Mouse (Mus musculus) MEL (cell line): ENCODE measurements around the gene Shank3. TPM values are rescaled to one million over a fixed set of nuclear protein-coding genes. Genes with fewer than 3 reads are reported as not detected.

Experiments
- DNase-seq: peaks from one replicate; pipeline ENCODE4 v3.0.0; 2011; ENCODE audit warnings: low read depth, low spot score
- H3K27ac ChIP-seq: 2 replicates; pipeline ENCODE4 v1.5.1; 2012; ENCODE audit warnings: low read depth, mild to moderate bottlenecking, control low read depth, low read length, moderate library complexity; ENCODE audit not compliant: control insufficient read depth
- H3K27me3 ChIP-seq, 2 experiments: fragments of 150-350 bp in 1 of 2; sonication (generic) in 1 of 2; 2 replicates each; pipeline ENCODE4 v1.6.1; 2012; ENCODE audit warnings: low read length in 2 of 2, mild to moderate bottlenecking in 2 of 2, improper control_type of control experiment in 1 of 2, moderate library complexity in 1 of 2; ENCODE audit not compliant: insufficient read depth in 2 of 2, control insufficient read depth in 1 of 2
- H3K36me3 ChIP-seq, 2 experiments: 2 replicates each; pipeline ENCODE4 v1.6.1; 2012 to 2014; ENCODE audit warnings: low read length in 2 of 2, improper control_type of control experiment in 1 of 2, inconsistent platforms in 1 of 2, mild to moderate bottlenecking in 1 of 2; ENCODE audit not compliant: insufficient read depth in 2 of 2, control insufficient read depth in 1 of 2
- H3K4me1 ChIP-seq, 2 experiments: fragments of 150-350 bp in 1 of 2; sonication (generic) in 1 of 2; 2 replicates each; pipeline ENCODE4 v1.6.1; 2012; ENCODE audit warnings: low read length in 2 of 2, improper control_type of control experiment in 1 of 2, mild to moderate bottlenecking in 1 of 2; ENCODE audit not compliant: insufficient read depth in 2 of 2, control insufficient read depth in 1 of 2
- H3K4me3 ChIP-seq, 2 experiments: fragments of 150-350 bp in 1 of 2; sonication (generic) in 1 of 2; 2 replicates each; pipeline ENCODE4 v1.5.1; 2012; ENCODE audit warnings: low read depth in 2 of 2, low read length in 2 of 2, mild to moderate bottlenecking in 2 of 2, moderate library complexity in 2 of 2, control low read depth in 1 of 2, improper control_type of control experiment in 1 of 2; ENCODE audit not compliant: control insufficient read depth in 1 of 2, insufficient read depth in 1 of 2
- H3K79me2 ChIP-seq: 2 replicates; pipeline ENCODE4 v1.6.1; 2012; ENCODE audit warnings: mild to moderate bottlenecking, low read length, moderate library complexity; ENCODE audit not compliant: control insufficient read depth, poor library complexity, insufficient read depth
- H3K9ac ChIP-seq: 2 replicates; pipeline ENCODE4 v1.6.1; 2012; ENCODE audit warnings: low read depth, mild to moderate bottlenecking, control low read depth, low read length, moderate library complexity; ENCODE audit not compliant: control insufficient read depth, poor library complexity, severe bottlenecking
- H3K9me3 ChIP-seq: fragments of 150-350 bp; sonication (generic); replicated peaks from 2 replicates; pipeline ENCODE4 v1.6.1; 2012; ENCODE audit warnings: mild to moderate bottlenecking, low read length, improper control_type of control experiment, moderate library complexity; ENCODE audit not compliant: insufficient read depth
- BHLHE40 ChIP-seq: IDR thresholded peaks from 2 replicates; pipeline ENCODE4 v1.6.1; 2012; ENCODE audit warnings: low read depth, mild to moderate bottlenecking, inconsistent platforms, low read length, improper control_type of control experiment, borderline replicate concordance
- CHD1 ChIP-seq: IDR thresholded peaks from 2 replicates; pipeline ENCODE4 v1.6.1; 2012; ENCODE audit warnings: low read depth, mild to moderate bottlenecking, inconsistent platforms, low read length, improper control_type of control experiment
- CHD2 ChIP-seq: IDR thresholded peaks from 2 replicates; pipeline ENCODE4 v1.6.1; 2011; ENCODE audit warnings: low read length, improper control_type of control experiment
- E2F4 ChIP-seq: IDR thresholded peaks from 2 replicates; pipeline ENCODE4 v1.6.1; 2011; ENCODE audit warnings: low read depth, low read length, improper control_type of control experiment, borderline replicate concordance
- EP300 ChIP-seq, 2 experiments: IDR thresholded peaks; 2 replicates each; pipeline ENCODE4 v1.6.1; 2011; ENCODE audit warnings: improper control_type of control experiment in 2 of 2, low read length in 2 of 2, low read depth in 1 of 2, mild to moderate bottlenecking in 1 of 2
- ETS1 ChIP-seq: IDR thresholded peaks from 2 replicates; pipeline ENCODE4 v1.6.1; 2012; ENCODE audit warnings: low read depth, mild to moderate bottlenecking, inconsistent platforms, low read length, improper control_type of control experiment, moderate library complexity
- GABPA ChIP-seq: IDR thresholded peaks from 2 replicates; pipeline ENCODE4 v1.6.1; 2012; ENCODE audit warnings: low read depth, mild to moderate bottlenecking, inconsistent platforms, low read length, improper control_type of control experiment, moderate library complexity
- GATA1 ChIP-seq: IDR thresholded peaks from 2 replicates; pipeline ENCODE4 v1.6.1; 2011; ENCODE audit warnings: low read depth, low read length, improper control_type of control experiment
- HCFC1 ChIP-seq: IDR thresholded peaks from 2 replicates; pipeline ENCODE4 v1.6.1; 2012; ENCODE audit warnings: low read depth, mild to moderate bottlenecking, inconsistent platforms, low read length, improper control_type of control experiment, moderate library complexity
- JUND ChIP-seq: IDR thresholded peaks from 2 replicates; pipeline ENCODE4 v1.6.1; 2011; ENCODE audit warnings: low read depth, mild to moderate bottlenecking, improper control_type of control experiment, low read length
- KAT2A ChIP-seq: conservative IDR thresholded peaks from 2 replicates; pipeline ENCODE4 v1.6.1; 2012; ENCODE audit warnings: low read depth, low read length, improper control_type of control experiment, inconsistent platforms
- MAZ ChIP-seq: IDR thresholded peaks from 2 replicates; pipeline ENCODE4 v1.6.1; 2012; ENCODE audit warnings: low read depth, mild to moderate bottlenecking, inconsistent platforms, low read length, improper control_type of control experiment
- MEF2A ChIP-seq: IDR thresholded peaks from 2 replicates; pipeline ENCODE4 v1.6.1; 2014; ENCODE audit warnings: low read depth, mild to moderate bottlenecking, inconsistent platforms, low read length, improper control_type of control experiment; ENCODE audit not compliant: poor library complexity, insufficient replicate concordance, severe bottlenecking; ENCODE audit errors: extremely low read depth
- MXI1 ChIP-seq: IDR thresholded peaks from 2 replicates; pipeline ENCODE4 v1.6.1; 2011; ENCODE audit warnings: mild to moderate bottlenecking, low read depth, low read length, improper control_type of control experiment
- MYC ChIP-seq: IDR thresholded peaks from 2 replicates; pipeline ENCODE4 v1.6.1; 2011; ENCODE audit warnings: low read depth, mild to moderate bottlenecking, low read length, improper control_type of control experiment, moderate library complexity
- NELFE ChIP-seq: IDR thresholded peaks from 2 replicates; pipeline ENCODE4 v1.6.1; 2011; ENCODE audit warnings: low read depth, low read length, improper control_type of control experiment
- POLR2AphosphoS2 ChIP-seq: IDR thresholded peaks from 2 replicates; pipeline ENCODE4 v1.6.1; 2011; ENCODE audit warnings: low read length, improper control_type of control experiment
- POLR2AphosphoS5 ChIP-seq: IDR thresholded peaks from 2 replicates; pipeline ENCODE4 v1.6.1; 2012; ENCODE audit warnings: low read depth, borderline replicate concordance, mild to moderate bottlenecking, inconsistent platforms, low read length, moderate library complexity, mixed read lengths
- RAD21 ChIP-seq: IDR thresholded peaks from 2 replicates; pipeline ENCODE4 v1.6.1; 2011; ENCODE audit warnings: mild to moderate bottlenecking, low read depth, low read length, improper control_type of control experiment
- TAL1 ChIP-seq: IDR thresholded peaks from 2 replicates; pipeline ENCODE4 v1.6.1; 2012; ENCODE audit warnings: mild to moderate bottlenecking, inconsistent platforms, low read length, moderate library complexity, mixed read lengths
- TCF12 ChIP-seq: IDR thresholded peaks from 2 replicates; pipeline ENCODE4 v1.6.1; 2014; ENCODE audit warnings: low read depth, mild to moderate bottlenecking, inconsistent platforms, low read length, improper control_type of control experiment, moderate library complexity
- UBTF ChIP-seq: IDR thresholded peaks from 2 replicates; pipeline ENCODE4 v1.6.1; 2012; ENCODE audit warnings: low read depth, mild to moderate bottlenecking, inconsistent platforms, low read length, improper control_type of control experiment, moderate library complexity, borderline replicate concordance; ENCODE audit not compliant: insufficient read depth
- ZC3H11A ChIP-seq: IDR thresholded peaks from 2 replicates; pipeline ENCODE4 v1.6.1; 2012; ENCODE audit warnings: low read depth, mild to moderate bottlenecking, inconsistent platforms, low read length, improper control_type of control experiment
- polyA plus RNA-seq, 2 experiments: library from polyadenylated mRNA; stranded (reverse) in 1 of 2; unstranded in 1 of 2; fragments of >175 nt in 1 of 2; fragments of >200 nt in 1 of 2; gene quantifications; 2 replicates each; pipeline versions ENCODE4 v1.2.1 to v1.2.4; 2012; ENCODE audit warnings: low replicate concordance in 2 of 2, low read depth in 1 of 2; ENCODE audit not compliant: insufficient read length in 2 of 2, insufficient read depth in 1 of 2, missing spikeins in 1 of 2
- total RNA-seq: library from RNA; depleted of rRNA; stranded (reverse); fragments of 300-350 nt; gene quantifications from 2 replicates; pipeline ENCODE4 v1.2.3, GENCODE M21; 2012

Shank3 gene
- total and polyA plus RNA-seq, 3 experiments = 14.2 to 20.3 TPM; not detected in 1

DNA sequence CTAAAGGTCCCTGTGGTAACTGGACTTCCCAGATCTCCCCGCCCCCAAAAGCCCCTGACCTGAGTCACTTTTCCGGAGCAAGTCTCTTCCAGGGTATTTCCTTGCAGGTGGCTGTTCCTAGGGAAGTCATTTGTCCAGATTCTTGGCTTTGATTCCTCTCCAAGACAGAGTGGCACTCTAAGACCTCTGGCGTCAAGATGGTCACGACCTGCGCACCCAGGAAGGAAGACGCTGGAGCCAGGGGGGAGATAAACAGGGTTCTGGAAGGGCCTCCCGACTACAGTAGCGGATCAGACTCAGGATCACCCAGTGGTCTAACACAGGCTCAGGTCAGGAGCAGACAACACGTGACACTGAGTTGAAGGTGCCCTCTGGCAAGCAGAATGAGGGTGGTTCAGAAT is 22.3 kb upstream of the Shank3 start, which contains the start of gene Arsa (continued):
- no peak for TF ChIP-seq POLR2AphosphoS5
- TF ChIP-seq MEF2A = no peak
- no peak for TF ChIP-seq HCFC1
- TF ChIP-seq EP300 (IDR thresholded peaks at IDR 0.05; ENCODE audit: low read depth in 1 of 2, low read length in 2 of 2) = no peak
- no peak for TF ChIP-seq UBTF

DNA sequence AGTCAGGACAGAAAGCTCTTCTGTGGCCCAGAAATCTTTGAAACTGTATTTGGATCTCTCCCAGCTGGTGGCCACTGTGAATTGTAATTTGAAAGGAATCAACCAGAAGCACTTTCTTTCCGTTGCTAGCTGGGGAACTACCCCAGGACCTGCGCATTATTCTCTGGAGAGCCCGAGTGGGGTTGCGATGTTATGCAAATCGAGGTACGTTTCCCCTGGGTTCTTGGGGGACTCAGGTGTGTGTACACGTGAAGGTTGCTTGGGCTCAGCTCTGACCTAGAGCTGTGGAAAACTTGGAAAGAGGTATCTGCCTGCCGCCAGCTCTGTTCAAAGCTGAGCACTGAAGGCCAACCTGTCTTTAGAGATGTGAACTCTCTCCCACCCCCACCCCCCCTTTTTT is 21.6 kb upstream of the Shank3 start:
- no peak for TF ChIP-seq CHD1
- TF ChIP-seq TAL1 = no peak
- no peak for TF ChIP-seq JUND
- no peak for TF ChIP-seq MYC
- no peak for TF ChIP-seq EP300 (IDR thresholded peaks at IDR 0.05; ENCODE audit: low read depth in 1 of 2, low read length in 2 of 2)
- no peak for TF ChIP-seq RAD21
- no peak for TF ChIP-seq POLR2AphosphoS2
- no peak for TF ChIP-seq GABPA
- no peak for TF ChIP-seq CHD2
- TF ChIP-seq ZC3H11A = no peak
- TF ChIP-seq HCFC1 = no peak
- no peak for TF ChIP-seq E2F4
- TF ChIP-seq, all 39 proteins: peak for 0
- Histone ChIP-seq H3K79me2 (no peaks in the 10 kb centered on the region; the same call in 1 of the 2 replicates), H3K4me3 (no peak overlapping the region), H3K36me3 (no peaks in the 10 kb centered on the region), H3K4me1 (peaks cover 0 to 9% of the 10 kb centered on the region in 2 experiments; a peak in 2 of 4 replicates), H3K27me3 (no peaks in the 10 kb centered on the region), H3K9me3 (no peaks in the 10 kb centered on the region), H3K9ac (no peak overlapping the region), H3K27ac (no peak overlapping the region)
- DNase-seq = no peak

DNA sequence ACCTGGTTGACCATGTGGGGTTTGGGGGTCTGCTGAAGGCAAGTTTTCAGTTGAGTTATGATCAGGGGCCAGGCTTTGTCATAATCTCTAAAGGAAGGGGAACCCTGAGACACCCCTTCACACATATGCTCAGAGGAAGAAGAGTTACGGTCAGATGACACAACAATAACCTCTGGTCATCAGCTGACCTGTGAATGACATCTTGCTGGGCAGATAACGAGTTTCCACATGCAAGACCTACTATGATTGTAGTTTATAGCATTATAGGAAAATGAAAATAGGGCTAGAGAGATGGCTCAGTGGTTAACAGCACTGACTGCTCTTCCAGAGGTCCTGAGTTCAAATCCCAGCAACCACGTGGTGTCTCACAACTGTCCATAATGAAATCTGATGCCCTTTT is 20.8 kb upstream of the Shank3 start:
- TF ChIP-seq TAL1 = no peak
- no peak for TF ChIP-seq NELFE
- TF ChIP-seq MYC = no peak
- no peak for TF ChIP-seq KAT2A
- TF ChIP-seq EP300 (IDR thresholded peaks at IDR 0.05; ENCODE audit: low read depth in 1 of 2, low read length in 2 of 2) = no peak
- no peak for TF ChIP-seq UBTF
- TF ChIP-seq ZC3H11A = no peak
- TF ChIP-seq TCF12 = no peak
- TF ChIP-seq MXI1 = no peak
- TF ChIP-seq ETS1 = no peak
- TF ChIP-seq GATA1 = no peak
- no peak for TF ChIP-seq MAZ
- no peak for TF ChIP-seq MEF2A
- no peak for TF ChIP-seq HCFC1
- TF ChIP-seq E2F4 = no peak
- no peak for TF ChIP-seq POLR2AphosphoS2
- no peak for TF ChIP-seq BHLHE40
- H3K4me1 ChIP-seq = peaks cover 0 to 9% of the 10 kb centered on the region in 2 experiments; a peak in 2 of 4 replicates

More for the DNA sequence above, 20.8 kb upstream of the Shank3 start:
- Histone ChIP-seq H3K27ac (no peak overlapping the region), H3K27me3 (no peaks in the 10 kb centered on the region), H3K9me3 (no peaks in the 10 kb centered on the region), H3K79me2 (no peaks in the 10 kb centered on the region; the same call in 1 of the 2 replicates), H3K9ac (no peak overlapping the region), H3K36me3 (no peaks in the 10 kb centered on the region), H3K4me3 (no peak overlapping the region)
- no peak for DNase-seq
